Mouse (Mus musculus) kidney, postnatal 10 days (tissue): ENCODE measurements at regions not wholly inside any gene's neighbourhood (a gene's known extent, or its start where the extent isn't known, plus 50 kb on each side); places are given as distances from the start of the nearest gene placed in this dataset.
A peak's percentile ranks its signal among the peaks of the same experiment; 100 is the strongest.

Source experiments
- DNase-seq: peaks from one replicate; pipeline ENCODE4 v3.0.0; 2021; ENCODE audit warnings: mixed read lengths

DNA sequence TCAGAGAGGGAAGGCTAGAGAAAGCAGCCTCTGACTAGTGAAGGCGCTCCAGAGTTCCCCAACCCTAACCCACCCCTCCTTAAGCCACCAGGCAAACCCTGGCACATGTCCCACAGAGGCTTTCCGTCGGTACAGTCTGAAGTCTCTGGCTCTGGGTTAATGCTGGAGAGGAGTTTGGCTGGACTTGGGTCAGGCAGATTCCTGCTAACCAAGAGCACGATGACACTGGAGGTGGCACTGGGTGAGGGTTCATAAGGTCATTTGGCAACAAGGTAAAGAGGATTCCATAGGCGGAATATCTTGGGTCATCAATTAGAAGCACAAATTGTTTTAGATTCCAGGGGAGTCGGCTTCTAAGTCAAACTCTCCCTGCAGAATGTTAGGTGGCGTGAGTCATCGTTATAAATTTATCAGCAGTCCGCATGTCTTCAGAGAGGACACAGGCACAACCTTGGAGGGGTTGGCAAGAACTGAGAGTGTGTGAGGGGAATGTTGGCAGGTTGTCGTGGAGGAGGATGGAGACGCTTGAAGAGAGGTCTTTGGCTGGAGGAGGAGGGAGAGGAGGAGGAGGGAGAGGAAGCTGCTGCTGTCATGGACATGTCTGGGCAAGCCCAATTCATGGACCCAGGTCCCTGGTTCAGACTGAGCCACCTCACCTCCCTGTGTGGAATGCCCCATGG, 138.4 kb downstream of the Utp6 start:
- peak; percentile 35 for DNase-seq

DNA sequence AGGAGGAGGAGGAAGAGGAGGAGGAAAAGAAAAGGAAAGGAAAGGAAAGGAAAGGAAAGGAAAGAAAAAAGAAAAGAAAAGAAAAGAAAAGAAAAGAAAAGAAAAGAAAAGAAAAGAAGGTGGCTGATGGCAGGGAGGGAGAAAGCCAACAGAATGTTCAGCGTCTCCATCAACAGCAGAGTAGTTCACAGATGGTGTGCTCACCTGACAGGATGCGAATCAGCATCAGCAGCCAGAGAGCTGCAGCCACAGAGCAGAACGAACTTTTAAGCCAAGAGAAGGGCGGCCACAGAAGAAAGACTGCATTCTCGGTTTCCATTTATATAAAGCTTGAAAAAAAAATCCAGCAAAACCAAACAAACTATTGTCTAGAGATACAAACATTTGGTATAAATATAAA, 140.2 kb downstream of the Utp6 start:
- DNase-seq: no peak

DNA sequence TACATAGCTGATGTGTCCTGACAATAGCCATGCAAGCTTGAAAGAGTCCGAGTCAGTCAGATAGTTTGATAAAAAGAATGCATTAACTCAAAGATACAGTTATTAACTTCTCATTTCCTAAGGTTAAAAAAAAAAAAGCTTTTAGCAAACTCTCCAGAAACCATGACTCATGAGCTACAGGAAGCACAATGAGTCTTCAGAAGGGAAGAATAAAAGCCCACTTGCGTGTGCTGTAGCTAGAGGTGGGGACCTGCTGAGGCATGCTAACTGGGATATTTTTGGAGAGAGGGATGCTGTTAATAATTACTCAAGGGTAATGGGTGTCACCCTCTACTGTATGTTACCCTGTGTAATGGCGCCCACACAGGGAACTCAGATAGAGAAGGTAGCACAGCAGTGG, 147.0 kb downstream of the Utp6 start:
- DNase-seq: no peak

DNA sequence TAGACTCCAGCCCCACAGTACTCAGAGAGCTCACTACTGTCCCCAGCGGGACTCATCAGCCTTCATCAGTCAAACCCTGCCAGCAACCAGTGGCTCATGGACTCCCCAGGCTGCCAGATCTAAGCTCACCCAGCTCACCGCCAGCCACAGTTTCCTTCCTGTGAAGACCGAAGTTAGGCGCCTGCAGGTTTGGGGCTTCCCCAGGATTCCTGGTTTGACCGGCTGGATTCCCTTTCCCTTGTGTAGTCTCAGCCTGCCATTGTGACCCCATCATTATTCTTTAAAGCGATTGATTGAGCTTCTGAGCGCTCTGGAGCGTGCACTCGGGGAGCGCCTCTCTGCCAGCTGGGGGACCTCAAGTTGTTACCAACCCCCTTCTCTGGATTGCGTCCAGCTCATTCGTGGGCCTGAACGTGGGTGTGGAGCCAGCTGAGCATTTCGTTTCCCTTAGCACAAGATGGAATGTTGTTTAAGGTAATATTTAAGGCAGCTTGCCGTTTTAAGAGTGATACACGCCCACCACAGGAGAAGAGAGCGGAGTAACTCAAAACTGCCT, 155.2 kb downstream of the Utp6 start:
- DNase-seq: peak; percentile 55

DNA sequence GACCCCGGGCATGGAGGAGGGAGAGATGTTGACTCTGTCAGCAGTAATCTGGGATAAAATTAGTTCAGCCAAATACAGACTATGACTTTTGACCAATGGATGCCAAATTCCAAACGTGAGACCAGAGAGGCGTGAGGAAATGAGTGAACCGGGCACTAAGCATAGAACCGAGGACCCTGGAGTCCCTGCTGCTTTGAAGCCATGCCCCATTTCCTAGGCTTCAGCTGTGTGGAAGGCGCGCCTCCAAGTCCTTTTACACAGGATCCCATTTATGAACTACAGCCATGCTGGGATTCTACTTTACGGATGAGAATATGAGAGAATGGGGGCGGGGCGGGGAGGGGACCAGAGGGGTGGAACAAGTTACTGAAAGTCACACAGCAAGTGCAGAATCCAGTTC, 155.8 kb downstream of the Utp6 start:
- DNase-seq: no peak

DNA sequence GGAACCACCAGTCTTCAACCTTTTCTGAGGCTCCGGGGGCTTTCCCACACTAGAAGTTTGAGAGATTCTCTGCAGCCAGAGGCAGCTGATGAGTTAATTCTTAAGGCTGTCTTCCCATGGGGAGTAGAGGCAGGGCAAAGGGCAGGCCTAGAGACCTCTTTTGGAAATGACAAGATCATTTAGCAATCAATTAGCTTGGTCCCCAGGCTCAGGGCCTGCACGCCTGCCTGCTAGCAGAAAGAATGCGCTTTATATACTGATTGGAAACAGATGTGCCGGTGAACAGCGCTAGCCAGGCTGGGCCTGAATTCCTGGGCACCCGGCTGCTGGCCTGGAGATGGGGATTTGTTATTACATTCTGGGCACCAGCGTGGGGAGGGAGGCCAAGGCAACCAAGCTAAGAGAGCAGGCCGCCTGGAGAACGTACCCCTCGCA, 156.2 kb downstream of the Utp6 start:
- DNase-seq: peak; percentile 74

DNA sequence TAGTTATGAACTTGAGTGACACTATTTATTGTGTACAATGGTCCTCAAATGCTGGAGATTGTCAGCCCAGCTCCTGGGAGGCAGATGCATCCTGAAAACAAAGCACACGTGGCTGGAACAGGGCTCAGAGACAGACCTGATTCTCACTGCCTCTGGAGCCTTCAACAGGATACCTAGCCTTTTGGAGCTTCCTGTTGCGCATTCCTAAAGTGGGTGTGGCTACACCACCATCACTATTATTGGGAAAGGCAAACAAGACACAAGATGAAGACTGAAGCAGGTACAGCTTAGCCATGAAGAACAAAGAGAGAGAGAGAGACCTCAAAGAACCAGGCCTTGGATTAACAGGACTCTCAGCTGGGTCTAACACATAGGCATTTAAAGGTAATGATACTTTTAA, 158.2 kb downstream of the Utp6 start:
- DNase-seq: no peak

DNA sequence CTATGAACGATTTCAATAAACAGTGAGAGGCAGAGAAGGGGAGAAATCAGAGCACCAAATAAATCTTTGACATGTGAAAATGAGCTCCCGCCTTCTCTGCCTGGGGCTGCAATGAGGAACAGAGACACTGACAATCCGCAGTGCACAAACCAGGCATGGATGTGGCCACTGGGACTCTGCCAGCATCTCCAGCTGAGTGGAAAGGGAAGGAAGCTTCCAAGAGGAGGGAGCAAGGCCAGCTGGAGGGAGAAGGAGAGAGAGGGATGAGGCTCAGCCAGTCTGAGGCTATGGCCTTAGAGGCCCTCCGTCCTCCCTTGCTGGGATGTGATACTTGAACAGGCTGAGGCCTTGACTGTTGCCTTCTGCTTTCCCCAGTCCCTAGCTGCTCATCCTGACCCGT, 159.2 kb downstream of the Utp6 start:
- DNase-seq: peak; percentile 90

DNA sequence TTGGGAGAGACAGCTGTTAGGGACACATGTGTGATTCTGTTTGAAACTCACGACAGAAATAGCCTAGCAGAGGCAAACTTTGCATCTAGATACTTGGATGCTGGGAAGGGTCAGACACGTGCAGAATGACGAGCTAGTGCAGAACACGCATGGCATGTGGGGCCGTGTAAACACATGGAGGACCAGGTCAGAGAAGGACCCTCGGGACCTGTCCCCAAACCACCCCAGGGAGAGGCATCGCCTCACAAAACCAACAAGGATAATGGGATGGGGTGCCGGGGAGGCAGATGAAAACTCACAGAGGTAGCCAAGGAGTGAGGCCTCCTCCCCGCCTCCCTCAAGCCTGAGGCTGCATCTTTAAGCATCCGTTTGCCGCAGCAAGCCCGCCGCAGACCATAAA, 159.6 kb downstream of the Utp6 start:
- peak; percentile 34 for DNase-seq

DNA sequence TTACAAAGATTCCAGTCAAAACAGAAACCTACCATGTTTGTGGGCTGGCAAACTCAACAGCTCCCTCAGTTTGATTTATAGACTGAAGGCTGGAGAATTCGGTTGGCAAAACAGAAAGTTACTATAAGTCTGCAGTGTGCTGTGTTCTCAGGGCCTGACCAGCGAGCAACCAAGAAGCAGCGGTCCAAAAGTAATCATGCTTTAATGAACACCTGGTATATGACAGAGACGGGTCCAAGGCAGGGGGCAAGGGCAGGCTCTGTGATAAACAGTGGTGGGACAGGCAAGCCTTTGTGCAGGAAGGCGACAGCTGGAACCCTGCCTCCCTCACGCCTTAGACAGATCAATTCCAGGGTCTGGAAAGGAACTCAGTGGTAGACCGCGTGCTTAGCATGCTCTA, 161.9 kb downstream of the Utp6 start:
- no peak for DNase-seq

DNA sequence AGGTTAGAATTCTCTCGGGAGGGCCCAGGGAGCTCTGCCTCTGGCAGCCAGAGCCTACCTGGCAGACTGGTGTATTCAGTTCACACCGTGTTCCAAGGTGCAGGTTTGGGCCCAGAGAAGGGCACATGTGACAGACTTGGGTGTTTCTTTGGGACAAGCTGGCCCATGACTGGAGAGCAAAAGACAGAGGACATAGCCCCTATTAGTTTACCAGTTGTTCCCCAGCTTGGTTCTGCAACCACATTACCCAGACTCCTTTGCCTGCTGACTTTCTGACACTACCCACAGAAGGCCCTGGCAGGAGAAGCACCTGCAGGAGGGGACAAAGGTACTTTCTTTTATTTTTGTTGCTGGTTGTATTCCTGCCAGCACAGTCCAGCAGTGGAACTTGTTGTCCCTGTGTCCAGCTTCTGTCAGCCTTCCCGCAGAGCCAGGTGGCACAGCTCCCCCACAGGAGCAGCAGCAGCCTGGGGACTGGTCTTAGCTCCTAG, 173.9 kb downstream of the Utp6 start:
- no peak for DNase-seq

DNA sequence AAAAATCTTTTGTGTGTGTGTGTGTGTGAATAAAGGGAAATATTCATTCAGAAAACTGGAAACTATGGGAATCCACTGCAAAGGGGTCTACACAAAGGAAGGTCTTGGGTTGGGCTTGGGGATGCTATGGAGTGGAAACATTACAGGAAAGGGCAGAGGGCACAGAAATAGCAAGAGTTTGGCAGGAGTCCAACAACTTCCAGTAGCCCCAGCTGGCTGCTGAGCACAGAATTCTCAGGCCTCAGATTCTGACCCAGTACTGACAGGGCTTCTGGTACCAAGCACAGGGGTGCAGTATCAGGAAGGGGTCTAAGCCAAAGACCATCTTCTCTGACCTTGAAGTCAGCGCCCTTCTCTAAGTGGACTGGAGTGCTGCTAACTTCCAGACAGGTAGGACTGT, 174.4 kb downstream of the Utp6 start:
- peak; percentile 61 for DNase-seq

DNA sequence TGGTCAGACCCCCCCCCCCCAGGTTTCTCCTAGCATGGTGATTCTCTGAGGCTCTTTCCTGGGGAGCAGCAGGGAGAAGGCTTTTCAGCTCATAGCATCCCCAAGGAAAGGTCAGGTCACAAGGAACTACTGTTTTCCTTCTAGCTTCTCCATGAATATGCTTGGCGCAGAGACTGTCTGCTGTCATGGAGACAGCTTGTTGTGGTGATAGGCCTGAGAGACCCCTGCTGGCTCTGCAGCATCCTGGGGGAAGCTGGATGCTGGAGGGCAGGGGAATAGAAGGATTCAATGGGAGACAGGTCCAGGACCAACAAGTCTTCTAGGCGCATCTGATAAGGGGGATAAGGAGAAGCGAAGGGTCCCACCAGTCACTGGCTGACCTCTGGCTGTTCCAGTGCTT, 178.1 kb downstream of the Utp6 start:
- DNase-seq: no peak

DNA sequence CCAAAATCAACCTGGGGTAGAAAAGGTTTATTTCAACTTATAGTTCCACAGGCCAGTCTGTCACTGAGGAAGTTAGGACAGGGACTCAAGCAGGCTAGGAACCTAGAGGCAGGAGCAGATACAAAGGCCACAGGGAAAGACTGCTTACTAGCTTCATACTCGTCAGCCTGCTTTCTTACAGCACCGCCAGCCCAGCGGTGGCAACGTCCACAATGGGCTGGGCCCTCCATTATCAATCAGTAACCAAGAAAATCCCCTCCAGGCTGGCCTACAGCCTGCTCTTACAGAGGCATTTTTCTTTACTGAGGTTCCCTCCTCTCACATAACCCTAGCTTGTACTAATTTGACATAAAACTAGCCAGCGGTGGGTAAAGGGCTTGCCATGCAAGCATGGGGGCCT, 180.2 kb downstream of the Utp6 start:
- DNase-seq: peak; percentile 45

DNA sequence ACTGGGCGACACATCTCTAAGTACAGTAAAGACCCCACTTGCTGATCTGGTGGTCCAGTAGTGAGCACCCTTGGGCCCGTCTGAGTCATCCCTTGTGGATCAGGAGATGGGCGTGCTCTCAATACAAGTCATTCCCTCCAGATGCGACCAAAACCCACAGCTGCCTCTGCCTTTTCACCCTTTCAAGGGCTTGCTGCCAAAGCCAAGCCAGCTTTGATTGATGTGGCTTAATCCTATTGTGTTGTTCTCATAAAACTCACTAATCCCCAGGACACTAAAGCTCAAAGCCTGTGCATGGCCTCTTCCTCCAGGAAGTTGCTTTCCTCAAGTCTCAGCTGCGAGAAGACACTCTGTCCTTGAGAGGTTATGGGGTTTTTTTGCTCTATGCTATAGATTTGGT, 182.4 kb downstream of the Utp6 start:
- DNase-seq: peak; percentile 36

DNA sequence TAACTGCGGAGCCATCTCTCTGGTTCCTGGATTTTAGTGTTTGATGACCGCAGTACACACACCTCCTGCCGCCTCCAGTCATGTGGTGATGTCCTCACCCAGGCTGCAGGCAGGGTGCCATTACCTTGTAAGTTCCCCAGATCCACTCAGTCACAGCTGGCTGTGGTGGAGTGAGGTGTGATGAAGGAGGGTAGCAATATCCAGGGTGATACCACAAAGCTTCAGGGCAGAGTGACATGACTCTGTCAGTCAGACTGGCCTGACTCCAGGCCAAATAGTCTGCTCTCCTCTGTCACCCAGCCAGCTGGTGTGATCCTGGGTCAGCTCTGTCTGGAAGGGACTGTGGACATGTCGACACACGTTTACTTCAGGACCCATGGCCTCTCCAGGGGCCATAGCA, 183.7 kb downstream of the Utp6 start:
- DNase-seq: peak; percentile 29

DNA sequence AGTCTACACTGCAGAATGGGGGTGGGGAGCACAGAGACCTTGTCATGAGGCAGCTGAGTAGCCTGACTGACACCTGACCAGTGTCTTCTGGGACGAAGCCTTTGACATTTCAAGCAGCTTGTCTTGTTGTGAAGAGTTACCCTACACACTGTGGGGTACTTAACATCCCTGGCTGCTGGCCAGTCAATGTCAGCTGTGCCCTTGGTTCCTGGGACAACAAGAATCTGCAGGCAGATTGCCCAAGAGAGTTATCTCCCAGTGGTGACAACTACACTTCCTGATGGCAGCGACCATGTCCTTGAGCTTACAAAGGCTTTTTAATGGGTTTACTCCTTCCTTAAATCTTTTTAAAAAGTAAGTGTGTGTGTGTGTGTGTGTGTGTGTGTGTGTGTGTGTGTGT, 184.2 kb downstream of the Utp6 start:
- peak; percentile 35 for DNase-seq

DNA sequence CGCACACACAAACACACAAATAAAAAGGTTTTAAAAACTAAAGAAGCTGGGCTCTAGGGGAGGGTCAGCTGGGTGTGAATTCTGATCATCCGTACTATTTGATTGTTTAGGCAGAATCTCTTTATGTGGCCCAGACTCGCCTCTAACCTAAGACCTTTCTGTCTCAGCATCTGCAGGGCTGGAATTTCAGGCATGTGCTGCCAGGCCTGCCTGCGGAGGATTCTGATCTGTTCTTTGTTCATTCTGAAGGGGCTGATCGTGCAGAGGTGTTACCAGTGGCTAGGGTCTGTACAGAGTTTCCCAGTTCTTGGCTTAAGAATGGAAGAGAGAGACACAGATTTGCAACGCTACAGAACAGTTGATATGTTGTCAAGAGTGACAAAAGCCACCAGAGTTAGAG, 185.6 kb downstream of the Rab11fip4 start:
- no peak for DNase-seq

DNA sequence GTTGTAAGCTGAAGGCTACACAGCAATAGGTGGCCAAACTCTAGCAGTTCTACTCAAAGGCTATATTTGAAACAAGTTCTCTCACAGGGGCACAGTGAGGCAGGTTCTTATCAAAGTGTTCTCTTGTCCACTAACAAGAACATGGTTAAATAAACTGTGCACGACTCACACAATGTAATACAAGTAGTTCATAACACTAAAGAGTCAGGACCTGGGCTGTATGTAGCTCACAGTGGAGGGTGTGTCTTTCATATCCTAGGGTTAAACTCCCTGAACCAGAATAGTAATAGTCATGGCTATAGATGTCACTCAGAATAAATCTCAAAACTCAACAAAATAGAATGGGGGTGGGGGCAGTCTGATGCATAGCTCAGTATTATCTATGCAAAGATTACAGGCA, 182.7 kb downstream of the Rab11fip4 start:
- DNase-seq: no peak

DNA sequence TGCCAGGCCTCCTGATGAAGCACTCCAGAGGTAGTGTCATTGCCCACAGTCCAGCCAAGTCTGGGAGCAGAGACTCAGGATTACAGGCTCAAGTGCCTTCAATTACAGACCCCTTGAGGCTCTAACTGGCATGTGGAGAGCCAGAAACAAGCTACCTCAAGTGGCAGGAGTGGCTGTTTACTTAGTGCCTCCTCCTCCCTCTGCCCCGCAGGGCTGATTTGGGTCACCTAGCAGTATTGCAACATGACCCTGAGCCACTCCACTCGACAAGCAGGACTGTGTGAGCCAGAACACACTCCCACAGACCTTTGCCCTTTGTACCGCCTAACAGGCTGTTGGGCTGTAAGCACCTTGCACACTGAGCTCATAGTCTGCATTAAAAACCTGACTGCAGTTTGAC, 180.4 kb downstream of the Rab11fip4 start:
- DNase-seq: peak; percentile 66

DNA sequence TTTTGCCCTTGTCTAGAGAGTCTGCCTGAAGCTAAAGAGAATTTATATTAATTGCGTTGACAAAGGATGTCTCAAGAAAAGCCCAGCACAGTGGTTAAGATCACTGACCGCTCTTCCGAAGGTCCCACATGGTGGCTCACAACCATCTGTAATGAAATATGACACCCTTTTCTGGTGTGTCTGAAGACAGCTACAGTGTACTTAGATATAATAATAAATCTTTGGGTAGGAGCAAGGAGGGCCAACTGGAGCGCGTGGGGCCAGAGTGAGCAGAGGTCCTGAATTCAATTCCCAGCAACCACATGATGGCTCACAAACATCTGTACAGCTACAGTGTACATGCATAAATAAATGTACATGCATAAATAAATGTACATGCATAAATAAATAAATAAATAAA, 176.1 kb downstream of the Rab11fip4 start:
- DNase-seq: no peak

DNA sequence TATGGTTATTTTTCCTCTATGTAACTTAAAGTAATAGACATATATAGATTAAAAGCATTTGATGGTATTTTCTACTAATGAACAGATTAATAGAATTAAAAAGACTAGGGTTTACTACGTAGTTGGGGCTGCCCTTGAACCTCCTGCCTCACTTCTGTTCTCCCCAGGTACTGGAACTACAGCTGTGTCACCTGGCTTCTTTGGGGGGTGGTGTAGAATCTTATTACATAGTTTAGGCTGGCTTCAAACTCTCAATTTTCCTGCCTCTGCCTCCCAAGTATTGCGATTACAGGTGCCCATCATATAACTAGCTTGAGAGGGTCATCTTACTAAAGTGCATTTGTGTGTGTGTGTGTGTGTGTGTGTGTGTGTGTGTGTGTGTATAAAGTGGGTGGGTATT, 175.0 kb downstream of the Rab11fip4 start:
- no peak for DNase-seq

DNA sequence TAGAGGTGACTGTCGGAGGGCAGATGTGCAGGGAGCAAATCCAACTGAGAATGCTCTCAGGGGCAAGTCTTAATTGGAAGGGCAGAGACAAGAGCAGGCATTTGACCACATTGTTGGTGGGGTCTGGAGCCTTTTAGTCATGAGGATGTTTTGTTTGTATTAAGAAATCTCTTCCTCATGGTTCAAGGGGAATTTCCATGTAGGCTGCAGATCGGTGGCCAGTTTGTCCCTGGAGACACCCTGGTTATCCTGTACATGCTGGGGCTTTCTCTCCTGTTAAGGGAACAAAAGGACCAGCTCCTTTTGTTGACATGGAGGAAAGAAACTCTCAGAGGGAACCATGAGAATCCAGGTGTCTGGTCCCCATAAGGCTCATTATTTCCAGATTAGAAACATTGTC, 174.4 kb downstream of the Rab11fip4 start:
- no peak for DNase-seq

DNA sequence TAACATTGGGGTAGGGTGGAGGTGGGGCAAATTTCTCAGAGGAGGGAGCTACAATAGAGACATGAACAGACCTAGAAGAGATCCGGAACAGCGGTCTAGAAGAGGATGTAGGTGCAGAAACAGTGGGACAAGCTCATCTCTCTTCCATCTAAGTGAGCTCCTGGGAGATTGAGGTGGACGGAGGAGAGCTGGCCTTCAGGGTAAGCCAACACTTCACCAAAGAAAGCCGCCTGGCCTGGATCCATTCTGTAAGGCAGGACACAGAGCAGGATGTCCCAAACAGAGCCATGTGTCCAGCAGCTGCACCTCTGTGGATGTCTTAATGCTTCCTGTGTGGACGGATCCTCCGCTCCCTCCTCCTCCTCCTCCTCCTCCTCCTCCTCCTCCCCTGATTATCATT, 173.0 kb downstream of the Rab11fip4 start:
- no peak for DNase-seq

DNA sequence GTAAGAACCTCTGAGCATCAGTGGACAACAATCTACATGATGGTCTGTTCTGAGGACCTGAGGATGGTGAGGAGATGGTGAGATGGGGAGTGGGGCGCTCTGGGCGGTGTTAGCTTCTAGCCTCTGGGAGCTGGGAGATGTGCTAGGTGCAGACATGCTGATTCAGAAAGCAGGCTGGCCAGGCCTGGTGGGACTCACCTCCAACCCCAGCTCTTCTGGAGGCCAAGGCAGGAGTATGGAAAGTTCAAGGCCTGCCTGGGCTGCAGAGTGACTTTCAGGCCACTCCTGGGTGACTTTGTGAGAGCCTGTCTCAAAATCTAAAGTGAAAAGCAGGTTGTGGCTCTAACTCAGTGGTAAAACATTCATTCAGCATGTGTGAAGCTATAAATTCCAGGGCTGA, 171.6 kb downstream of the Rab11fip4 start:
- DNase-seq: no peak
